Mouse (Mus musculus): ENCODE measurements around the gene Olfr811. TPM values are rescaled to one million over a fixed set of nuclear protein-coding genes. Genes with fewer than 3 reads are reported as not detected.

Olfr811 gene
- polyA plus RNA-seq (2014; fragmentation: Nextera tagmentation; extraction: Ambion mirVana): not detected in 2 replicates

DNA sequence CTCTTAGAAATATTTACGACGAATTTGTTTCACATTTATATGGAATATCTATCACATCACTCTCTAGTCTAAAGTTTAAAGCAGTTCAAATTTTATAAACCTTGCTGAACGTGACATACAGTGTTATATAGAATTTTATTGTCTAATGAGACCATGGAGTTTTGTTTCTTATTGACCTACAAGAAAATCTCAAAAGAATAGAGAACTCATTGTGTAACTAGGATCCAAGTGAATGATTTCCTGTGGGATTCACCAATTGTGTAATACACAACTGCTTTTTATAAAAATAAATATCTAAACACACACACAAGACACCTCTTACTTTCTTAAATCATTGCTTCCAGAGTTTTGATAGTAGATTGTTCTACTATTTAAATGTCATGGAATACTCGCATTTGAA, at the start of gene Olfr811:
Gene Olfr811, minus strand, starts transcription at position 101 of the 400 bp plus-strand sequence.
- no peak within 1 kb of the TSS for H3K4me3 ChIP-seq (ENCODE audit: low read length)
- no peaks in the 10 kb centered on the region for H3K27me3 ChIP-seq (ENCODE audit: control insufficient read depth, insufficient read depth, low read length)
- no peak within 1 kb of the TSS for H3K27ac ChIP-seq (ENCODE audit: low read depth, low read length)
- no peak for ATAC-seq (ENCODE audit: low FRiP score, low TSS enrichment)
- H3K9me3 ChIP-seq (ENCODE audit: control insufficient read depth, low read length): no peaks in the 10 kb centered on the region
- 84% methylated on average over 4 of the region's 4 CpGs for WGBS
- H3K4me2 ChIP-seq (replicated peaks; ENCODE audit: low read depth, low read length): no peak within 1 kb of the TSS
- H3K4me1 ChIP-seq (ENCODE audit: control insufficient read depth, insufficient read depth, low read length): no peaks in the 10 kb centered on the region
- no peaks in the 10 kb centered on the region for H3K36me3 ChIP-seq (ENCODE audit: control insufficient read depth, insufficient read depth, low read length)
- no peak within 1 kb of the TSS for H3K9ac ChIP-seq (ENCODE audit: low read depth, low read length)

DNA sequence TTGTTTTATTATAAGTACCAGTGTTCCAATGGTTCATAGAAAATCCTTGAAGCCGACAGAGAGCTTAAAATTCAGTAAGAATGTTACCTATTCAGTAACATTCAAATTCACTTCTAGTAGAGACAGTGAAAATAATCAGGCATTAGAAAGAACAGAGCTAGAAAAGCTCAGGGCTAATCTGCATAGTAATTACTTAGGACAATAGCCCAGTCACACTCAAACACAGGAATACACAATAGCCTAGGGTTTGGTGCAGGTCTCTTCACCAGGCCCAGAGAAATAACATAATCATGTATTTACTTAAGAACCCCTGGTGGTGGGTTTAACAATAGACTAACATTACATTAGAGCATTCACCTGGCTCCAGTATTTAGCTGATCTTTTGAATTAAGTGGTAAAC, 43.1 kb upstream of the Olfr811 start:
- no peaks in the 10 kb centered on the region for H3K27me3 ChIP-seq (ENCODE audit: control insufficient read depth, insufficient read depth, low read length)
- WGBS: 87% methylated on average over 1 of the region's 1 CpGs
- H3K9me3 ChIP-seq (ENCODE audit: control insufficient read depth, low read length): no peaks in the 10 kb centered on the region
- no peak overlapping the region for H3K27ac ChIP-seq (ENCODE audit: low read depth, low read length)
- H3K36me3 ChIP-seq (ENCODE audit: control insufficient read depth, insufficient read depth, low read length): no peaks in the 10 kb centered on the region
- no peaks in the 10 kb centered on the region for H3K4me1 ChIP-seq (ENCODE audit: control insufficient read depth, insufficient read depth, low read length)
- ATAC-seq (ENCODE audit: low FRiP score, low TSS enrichment): no peak
- H3K4me2 ChIP-seq (replicated peaks; ENCODE audit: low read depth, low read length): no peak overlapping the region
- H3K9ac ChIP-seq (ENCODE audit: low read depth, low read length): no peak overlapping the region
- H3K4me3 ChIP-seq (ENCODE audit: low read length): no peak overlapping the region

DNA sequence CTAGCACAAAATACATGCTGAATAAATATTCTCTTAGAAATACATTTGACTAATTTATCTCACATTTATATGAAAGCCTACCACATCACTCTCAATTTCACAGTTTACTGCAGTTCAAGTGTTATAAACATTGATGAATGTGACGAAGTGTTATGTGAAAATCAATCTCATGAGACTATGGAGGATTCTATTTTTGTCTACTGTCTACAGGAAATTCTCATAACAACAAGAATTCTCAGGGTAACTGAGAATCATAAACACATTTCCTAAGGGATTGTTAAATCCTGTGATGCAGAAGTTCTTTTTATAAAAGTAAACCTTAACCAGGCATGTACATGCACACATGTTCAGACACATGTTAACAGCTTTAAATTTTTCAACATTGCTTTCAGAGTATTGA, 41.8 kb upstream of the Olfr811 start, which contains the start of gene Olfr812:
Gene Olfr812, minus strand, starts transcription at position 101 of the 400 bp plus-strand sequence.
- Histone ChIP-seq H3K9ac (ENCODE audit: low read depth, low read length) (no peak within 1 kb of the TSS), H3K4me1 (ENCODE audit: control insufficient read depth, insufficient read depth, low read length) (no peaks in the 10 kb centered on the region), H3K27ac (ENCODE audit: low read depth, low read length) (no peak within 1 kb of the TSS), H3K36me3 (ENCODE audit: control insufficient read depth, insufficient read depth, low read length) (no peaks in the 10 kb centered on the region), H3K9me3 (ENCODE audit: control insufficient read depth, low read length) (no peaks in the 10 kb centered on the region), H3K4me3 (ENCODE audit: low read length) (no peak within 1 kb of the TSS), H3K4me2 (replicated peaks; ENCODE audit: low read depth, low read length) (no peak within 1 kb of the TSS), H3K27me3 (ENCODE audit: control insufficient read depth, insufficient read depth, low read length) (no peaks in the 10 kb centered on the region)
- 73% methylated on average over 1 of the region's 1 CpGs for WGBS
- no peak for ATAC-seq (ENCODE audit: low FRiP score, low TSS enrichment)

DNA sequence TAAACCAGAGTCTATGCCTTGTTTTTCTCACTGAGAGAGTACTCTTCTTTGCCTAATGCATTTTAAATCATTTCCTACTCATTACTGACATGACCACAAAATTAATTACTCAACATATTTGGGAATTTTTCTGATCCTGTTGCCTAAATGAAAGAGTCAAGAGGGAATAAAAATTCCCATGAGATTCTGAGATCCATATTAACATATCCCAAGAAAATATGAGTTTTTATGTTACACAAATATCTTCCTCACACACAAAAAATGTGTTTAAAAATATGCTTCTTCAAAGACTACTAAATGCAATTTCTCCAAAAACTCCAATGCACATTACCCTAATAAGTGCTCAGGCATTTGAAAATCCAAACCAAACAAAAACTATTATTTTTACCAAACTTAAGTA, 9.4 kb downstream of the Olfr811 start, which contains the start of gene Olfr810:
Gene Olfr810, minus strand, starts transcription at position 101 of the 400 bp plus-strand sequence.
- H3K27me3 ChIP-seq (ENCODE audit: control insufficient read depth, insufficient read depth, low read length): no peaks in the 10 kb centered on the region
- H3K9me3 ChIP-seq (ENCODE audit: control insufficient read depth, low read length): no peaks in the 10 kb centered on the region
- H3K4me2 ChIP-seq (replicated peaks; ENCODE audit: low read depth, low read length): no peak within 1 kb of the TSS
- no peak within 1 kb of the TSS for H3K9ac ChIP-seq (ENCODE audit: low read depth, low read length)
- ATAC-seq (ENCODE audit: low FRiP score, low TSS enrichment): no peak
- H3K27ac ChIP-seq (ENCODE audit: low read depth, low read length): no peak within 1 kb of the TSS
- no peaks in the 10 kb centered on the region for H3K4me1 ChIP-seq (ENCODE audit: control insufficient read depth, insufficient read depth, low read length)
- H3K36me3 ChIP-seq (ENCODE audit: control insufficient read depth, insufficient read depth, low read length): no peaks in the 10 kb centered on the region
- no peak within 1 kb of the TSS for H3K4me3 ChIP-seq (ENCODE audit: low read length)

DNA sequence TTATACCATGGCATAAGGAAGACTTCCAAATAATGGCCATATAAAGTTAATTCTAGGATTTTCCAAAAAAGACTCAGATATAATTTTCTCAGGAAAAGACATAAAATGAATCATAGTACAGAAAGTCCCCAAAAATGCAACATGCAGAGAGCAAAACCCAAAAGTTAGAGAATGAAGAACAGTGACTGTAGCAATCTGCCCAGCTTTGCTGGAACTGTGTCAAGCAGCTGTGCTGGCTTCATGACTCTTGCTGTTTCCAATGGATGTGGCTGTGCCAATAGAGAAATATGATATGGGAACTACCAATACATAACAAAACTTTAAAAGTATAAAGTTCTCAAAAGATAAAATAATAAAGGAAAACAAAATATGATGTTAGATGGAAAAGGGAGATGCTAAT, 26.1 kb downstream of the Olfr811 start:
- Histone ChIP-seq H3K9ac (ENCODE audit: low read depth, low read length) (no peak overlapping the region), H3K27me3 (ENCODE audit: control insufficient read depth, insufficient read depth, low read length) (no peaks in the 10 kb centered on the region), H3K27ac (ENCODE audit: low read depth, low read length) (no peak overlapping the region), H3K36me3 (ENCODE audit: control insufficient read depth, insufficient read depth, low read length) (no peaks in the 10 kb centered on the region), H3K4me3 (ENCODE audit: low read length) (no peak overlapping the region), H3K4me1 (ENCODE audit: control insufficient read depth, insufficient read depth, low read length) (no peaks in the 10 kb centered on the region), H3K4me2 (replicated peaks; ENCODE audit: low read depth, low read length) (no peak overlapping the region), H3K9me3 (ENCODE audit: control insufficient read depth, low read length) (no peaks in the 10 kb centered on the region)
- ATAC-seq (ENCODE audit: low FRiP score, low TSS enrichment): no peak

DNA sequence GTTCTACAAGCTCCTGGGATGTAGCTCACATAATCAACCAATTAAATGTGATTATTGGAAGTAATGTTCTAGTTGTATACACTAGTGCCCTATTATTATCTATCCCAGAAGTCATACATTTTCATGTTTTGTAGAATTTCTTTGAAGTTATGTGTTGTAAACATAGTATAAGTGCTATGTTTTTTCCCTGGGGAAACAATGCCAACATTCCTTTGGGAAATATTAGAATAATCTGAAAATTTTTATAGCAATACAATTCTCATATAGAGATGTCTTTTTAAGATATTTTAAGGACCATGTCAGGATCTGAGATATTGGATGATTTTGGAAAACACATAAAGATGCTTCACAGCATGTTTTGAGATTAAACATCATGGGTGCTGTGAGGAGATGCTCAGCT, 29.9 kb downstream of the Olfr811 start, which contains the start of gene Olfr809:
Gene Olfr809, plus strand, starts transcription at position 301 of the 400 bp plus-strand sequence.
- Histone ChIP-seq H3K9me3 (ENCODE audit: control insufficient read depth, low read length) (no peaks in the 10 kb centered on the region), H3K36me3 (ENCODE audit: control insufficient read depth, insufficient read depth, low read length) (no peaks in the 10 kb centered on the region), H3K4me2 (replicated peaks; ENCODE audit: low read depth, low read length) (no peak within 1 kb of the TSS), H3K4me1 (ENCODE audit: control insufficient read depth, insufficient read depth, low read length) (no peaks in the 10 kb centered on the region), H3K9ac (ENCODE audit: low read depth, low read length) (no peak within 1 kb of the TSS), H3K4me3 (ENCODE audit: low read length) (no peak within 1 kb of the TSS), H3K27me3 (ENCODE audit: control insufficient read depth, insufficient read depth, low read length) (no peaks in the 10 kb centered on the region), H3K27ac (ENCODE audit: low read depth, low read length) (no peak within 1 kb of the TSS)
- ATAC-seq (ENCODE audit: low FRiP score, low TSS enrichment): no peak

DNA sequence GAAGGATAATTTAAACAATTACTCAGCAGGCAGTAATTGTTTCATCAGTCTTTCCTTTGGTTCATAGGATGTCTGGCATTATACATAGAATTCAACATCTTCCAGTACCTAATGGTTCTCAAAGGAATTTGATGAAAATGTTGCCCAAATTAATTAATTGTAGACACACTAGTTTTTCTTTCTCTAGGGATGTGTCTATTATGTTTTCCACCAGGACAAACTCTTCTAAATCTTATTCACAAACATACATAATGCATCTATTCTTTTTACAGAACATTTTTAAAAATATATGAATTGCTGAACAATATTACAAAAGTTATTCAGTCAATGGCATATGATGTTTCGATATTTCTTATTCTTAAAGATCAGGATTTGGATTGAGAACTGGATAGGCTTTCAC, 39.0 kb downstream of the Olfr811 start, which contains the start of gene Olfr808:
Gene Olfr808, plus strand, starts transcription at position 301 of the 400 bp plus-strand sequence.
- no peaks in the 10 kb centered on the region for H3K4me1 ChIP-seq (ENCODE audit: control insufficient read depth, insufficient read depth, low read length)
- no peak within 1 kb of the TSS for H3K4me2 ChIP-seq (replicated peaks; ENCODE audit: low read depth, low read length)
- WGBS: 90% methylated on average over 1 of the region's 1 CpGs
- H3K9me3 ChIP-seq (ENCODE audit: control insufficient read depth, low read length): no peaks in the 10 kb centered on the region
- no peak within 1 kb of the TSS for H3K27ac ChIP-seq (ENCODE audit: low read depth, low read length)
- ATAC-seq (ENCODE audit: low FRiP score, low TSS enrichment): no peak
- no peaks in the 10 kb centered on the region for H3K27me3 ChIP-seq (ENCODE audit: control insufficient read depth, insufficient read depth, low read length)
- no peak within 1 kb of the TSS for H3K4me3 ChIP-seq (ENCODE audit: low read length)
- no peaks in the 10 kb centered on the region for H3K36me3 ChIP-seq (ENCODE audit: control insufficient read depth, insufficient read depth, low read length)
- no peak within 1 kb of the TSS for H3K9ac ChIP-seq (ENCODE audit: low read depth, low read length)

DNA sequence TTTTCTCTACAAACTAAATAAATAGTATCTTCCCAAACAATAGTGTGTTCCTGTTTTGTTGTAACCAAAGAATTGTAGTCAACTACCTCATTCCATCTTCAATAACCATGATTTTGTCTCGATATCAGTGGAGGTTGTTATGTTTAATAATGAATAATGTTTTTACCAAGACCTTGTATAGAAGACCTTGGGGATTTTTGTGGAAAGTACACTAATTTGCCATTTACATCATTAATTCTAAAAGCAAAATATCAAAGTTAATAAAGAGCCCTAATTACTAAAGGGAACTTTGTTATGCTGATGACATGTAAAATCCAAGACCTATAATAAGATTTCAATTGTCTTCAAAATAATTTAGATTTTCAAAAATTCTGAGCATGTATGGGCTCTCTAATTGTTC, 46.5 kb downstream of the Olfr811 start, which contains the start of gene Olfr807:
Gene Olfr807, minus strand, starts transcription at position 101 of the 400 bp plus-strand sequence.
- 84% methylated on average over 1 of the region's 1 CpGs for WGBS
- no peak within 1 kb of the TSS for H3K4me2 ChIP-seq (replicated peaks; ENCODE audit: low read depth, low read length)
- no peak within 1 kb of the TSS for H3K27ac ChIP-seq (ENCODE audit: low read depth, low read length)
- ATAC-seq (ENCODE audit: low FRiP score, low TSS enrichment): no peak
- H3K4me3 ChIP-seq (ENCODE audit: low read length): no peak within 1 kb of the TSS
- no peaks in the 10 kb centered on the region for H3K4me1 ChIP-seq (ENCODE audit: control insufficient read depth, insufficient read depth, low read length)
- no peak within 1 kb of the TSS for H3K9ac ChIP-seq (ENCODE audit: low read depth, low read length)
- H3K9me3 ChIP-seq (ENCODE audit: control insufficient read depth, low read length): no peaks in the 10 kb centered on the region
- no peaks in the 10 kb centered on the region for H3K27me3 ChIP-seq (ENCODE audit: control insufficient read depth, insufficient read depth, low read length)
- no peaks in the 10 kb centered on the region for H3K36me3 ChIP-seq (ENCODE audit: control insufficient read depth, insufficient read depth, low read length)

All from kidney, embryonic 14.5 days (tissue).